Mouse (Mus musculus) E14TG2a.4 (cell line): Measurements from ENCODE around the gene Fgf23.

ENCODE experiments used
- H3K27me3 ChIP-seq: 2 replicates; pipeline ENCODE4 v1.6.1; 2014; ENCODE audit warnings: low read length, control low read depth; ENCODE audit not compliant: insufficient read depth
- H3K36me3 ChIP-seq: 2 replicates; pipeline ENCODE4 v1.6.1; 2014; ENCODE audit warnings: low read length, control low read depth; ENCODE audit not compliant: insufficient read depth
- H3K4me1 ChIP-seq: replicated peaks from 2 replicates; pipeline ENCODE4 v1.6.1; 2014; ENCODE audit warnings: low read depth, low read length, control low read depth
- H3K4me3 ChIP-seq: replicated peaks from 2 replicates; pipeline ENCODE4 v1.5.1; 2014; ENCODE audit warnings: mild to moderate bottlenecking, low read length
- H3K9me3 ChIP-seq: 2 replicates; pipeline ENCODE4 v1.6.1; 2014; ENCODE audit warnings: low read length, control low read depth
- CTCF ChIP-seq: conservative IDR thresholded peaks from 2 replicates; pipeline ENCODE4 v1.5.1; 2014; ENCODE audit warnings: low read length
- NANOG ChIP-seq: IDR thresholded peaks from 2 replicates; pipeline ENCODE4 v1.6.1; 2014; ENCODE audit warnings: borderline replicate concordance, low read length, mixed read lengths
- POU5F1 ChIP-seq: IDR thresholded peaks from 2 replicates; pipeline ENCODE4 v1.6.1; 2014; ENCODE audit warnings: low read length, borderline replicate concordance

The Fgf23 gene

GRCm38 (mm10) chr6:127072817-127073216 is at the start of gene Fgf23:
Gene Fgf23, plus strand, starts transcription at chr6:127072902.
- Histone ChIP-seq H3K36me3 (no peaks in the 10 kb centered on the region), H3K4me3 (no peak within 1 kb of the TSS), H3K27me3 (peaks cover 38% of the 10 kb centered on the region), H3K4me1 (peaks cover 31% of the 10 kb centered on the region), H3K9me3 (no peaks in the 10 kb centered on the region)
- TF ChIP-seq POU5F1 (no peak), CTCF (no peak), NANOG (no peak)

- no peaks in the 10 kb centered on the region for H3K9me3 ChIP-seq
- no peak overlapping the region for H3K4me3 ChIP-seq
- no peak for TF ChIP-seq CTCF
- TF ChIP-seq NANOG: no peak
- TF ChIP-seq POU5F1: no peak
- no peaks in the 10 kb centered on the region for H3K36me3 ChIP-seq
- peaks cover 20% of the 10 kb centered on the region for H3K4me1 ChIP-seq
- peaks cover 90% of the 10 kb centered on the region for H3K27me3 ChIP-seq
Observed at GRCm38 (mm10) chr6:127024836-127025235, 47.9 kb upstream of the Fgf23 start.

GRCm38 (mm10) chr6:127034760-127035159 is 37.9 kb upstream of the Fgf23 start:
- H3K27me3 ChIP-seq: peaks cover 6% of the 10 kb centered on the region
- peaks cover 11% of the 10 kb centered on the region for H3K4me1 ChIP-seq
- no peaks in the 10 kb centered on the region for H3K9me3 ChIP-seq
- no peak overlapping the region for H3K4me3 ChIP-seq
- no peaks in the 10 kb centered on the region for H3K36me3 ChIP-seq
- TF ChIP-seq CTCF (peak; percentile 53), POU5F1 (no peak)

- H3K4me1 ChIP-seq: no peaks in the 10 kb centered on the region
- peaks cover 3% of the 10 kb centered on the region; the same call in 1 of the 2 replicates for H3K27me3 ChIP-seq
- H3K36me3 ChIP-seq: no peaks in the 10 kb centered on the region
- H3K4me3 ChIP-seq: no peak overlapping the region
- TF ChIP-seq NANOG (no peak), CTCF (no peak), POU5F1 (no peak)
- H3K9me3 ChIP-seq: no peaks in the 10 kb centered on the region
Observed at GRCm38 (mm10) chr6:127044909-127045308, 27.8 kb upstream of the Fgf23 start.

- Histone ChIP-seq H3K36me3 (no peaks in the 10 kb centered on the region), H3K27me3 (peaks cover 6% of the 10 kb centered on the region; the same call in 1 of the 2 replicates), H3K4me3 (no peak overlapping the region), H3K4me1 (no peaks in the 10 kb centered on the region), H3K9me3 (no peaks in the 10 kb centered on the region)
- TF ChIP-seq NANOG: no peak
- TF ChIP-seq POU5F1: no peak
Observed at GRCm38 (mm10) chr6:127050847-127051246, 21.9 kb upstream of the Fgf23 start.

- Histone ChIP-seq H3K4me3 (no peak overlapping the region), H3K27me3 (peaks cover 7% of the 10 kb centered on the region; the same call in 1 of the 2 replicates)
- no peak for TF ChIP-seq NANOG
- no peak for TF ChIP-seq POU5F1
- no peak for TF ChIP-seq CTCF
Observed at GRCm38 (mm10) chr6:127056990-127057588, 15.6 kb upstream of the Fgf23 start.

GRCm38 (mm10) chr6:127059975-127060374 is 12.7 kb upstream of the Fgf23 start:
- Histone ChIP-seq H3K4me1 (peaks cover 5% of the 10 kb centered on the region), H3K4me3 (no peak overlapping the region), H3K27me3 (peaks cover 22% of the 10 kb centered on the region), H3K9me3 (no peaks in the 10 kb centered on the region), H3K36me3 (no peaks in the 10 kb centered on the region)
- no peak for TF ChIP-seq NANOG
- no peak for TF ChIP-seq POU5F1
- TF ChIP-seq CTCF: no peak

More at GRCm38 (mm10) chr6:127056990-127057588, 15.6 kb upstream of the Fgf23 start:
- Histone ChIP-seq H3K9me3 (no peaks in the 10 kb centered on the region), H3K4me1 (no peaks in the 10 kb centered on the region), H3K36me3 (no peaks in the 10 kb centered on the region)

GRCm38 (mm10) chr6:127063915-127064314 is 8.8 kb upstream of the Fgf23 start:
- TF ChIP-seq NANOG (no peak), CTCF (no peak), POU5F1 (no peak)
- peaks cover 36% of the 10 kb centered on the region for H3K27me3 ChIP-seq
- no peaks in the 10 kb centered on the region for H3K36me3 ChIP-seq
- H3K4me3 ChIP-seq: no peak overlapping the region
- peaks cover 5% of the 10 kb centered on the region for H3K4me1 ChIP-seq
- H3K9me3 ChIP-seq: no peaks in the 10 kb centered on the region

- Histone ChIP-seq H3K36me3 (no peaks in the 10 kb centered on the region), H3K9me3 (no peaks in the 10 kb centered on the region), H3K4me1 (peaks cover 5% of the 10 kb centered on the region), H3K27me3 (peaks cover 36% of the 10 kb centered on the region), H3K4me3 (no peak overlapping the region)
- TF ChIP-seq POU5F1: no peak
Observed at GRCm38 (mm10) chr6:127064815-127065214, 7.9 kb upstream of the Fgf23 start.
